Mouse (Mus musculus) kidney, embryonic 16.5 days (tissue): Measurements from ENCODE around the gene Socs1. TPM values are rescaled to one million over a fixed set of nuclear protein-coding genes. Genes with fewer than 3 reads are reported as not detected.
"Not testable (repeated sequence)": the region's sequence is repeated elsewhere in the genome, so short reads cannot be mapped to it uniquely, and the experiment has no call there.

Source experiments
- ATAC-seq: fragments of 200-750 bp; cut with Nextera tagmentation; 2 replicates; pipeline ENCODE4 v1.8.0; 2017; ENCODE audit warnings: moderate TSS enrichment; ENCODE audit not compliant: low FRiP score, low TSS enrichment
- H3K27ac ChIP-seq: fragments of 300-500 bp; sonication (generic); 2 replicates; pipeline ENCODE4 v1.5.1; 2014; ENCODE audit warnings: low read length
- H3K27me3 ChIP-seq: fragments of 300-500 bp; sonication (generic); 2 replicates; pipeline ENCODE4 v1.6.1; 2014; ENCODE audit warnings: low read length, control low read depth, mixed read lengths; ENCODE audit not compliant: insufficient read depth
- H3K36me3 ChIP-seq: fragments of 300-500 bp; sonication (generic); 2 replicates; pipeline ENCODE4 v1.6.1; 2014; ENCODE audit warnings: low read length, control low read depth, mixed read lengths; ENCODE audit not compliant: insufficient read depth
- H3K4me1 ChIP-seq: fragments of 300-500 bp; sonication (generic); 2 replicates; pipeline ENCODE4 v1.6.1; 2014; ENCODE audit warnings: low read length, control low read depth, mixed read lengths; ENCODE audit not compliant: insufficient read depth
- H3K4me2 ChIP-seq: fragments of 300-500 bp; sonication (generic); replicated peaks from 2 replicates; pipeline ENCODE4 v1.6.1; 2014; ENCODE audit warnings: low read depth, low read length
- H3K4me3 ChIP-seq: fragments of 300-500 bp; sonication (generic); 2 replicates; pipeline ENCODE4 v1.5.1; 2014; ENCODE audit warnings: mild to moderate bottlenecking, low read length
- H3K9ac ChIP-seq: fragments of 300-500 bp; sonication (generic); replicated peaks from 2 replicates; pipeline ENCODE4 v1.6.1; 2014; ENCODE audit warnings: low read length
- H3K9me3 ChIP-seq: fragments of 300-500 bp; sonication (generic); 2 replicates; pipeline ENCODE4 v1.6.1; 2016; ENCODE audit warnings: low read length, control low read depth
- WGBS: fragments of 180-500 bp; shearing (Covaris S2); extraction: QIAGEN DNeasy Blood & Tissue Kit; methylation state at CpG from one replicate; pipeline ENCODE4 v1.1.7; 2014; 5-methylcytosine and 5-hydroxymethylcytosine counted together
- polyA plus RNA-seq: library from polyadenylated mRNA; unstranded; fragments of >200 nt; fragmentation: Nextera tagmentation; extraction: Ambion mirVana; gene quantifications from 2 replicates; pipeline ENCODE4 v1.2.1, GENCODE M21; 2015

Socs1 gene
- polyA plus RNA-seq, 1 experiment from 2014 or later: 7.3 TPM

DNA sequence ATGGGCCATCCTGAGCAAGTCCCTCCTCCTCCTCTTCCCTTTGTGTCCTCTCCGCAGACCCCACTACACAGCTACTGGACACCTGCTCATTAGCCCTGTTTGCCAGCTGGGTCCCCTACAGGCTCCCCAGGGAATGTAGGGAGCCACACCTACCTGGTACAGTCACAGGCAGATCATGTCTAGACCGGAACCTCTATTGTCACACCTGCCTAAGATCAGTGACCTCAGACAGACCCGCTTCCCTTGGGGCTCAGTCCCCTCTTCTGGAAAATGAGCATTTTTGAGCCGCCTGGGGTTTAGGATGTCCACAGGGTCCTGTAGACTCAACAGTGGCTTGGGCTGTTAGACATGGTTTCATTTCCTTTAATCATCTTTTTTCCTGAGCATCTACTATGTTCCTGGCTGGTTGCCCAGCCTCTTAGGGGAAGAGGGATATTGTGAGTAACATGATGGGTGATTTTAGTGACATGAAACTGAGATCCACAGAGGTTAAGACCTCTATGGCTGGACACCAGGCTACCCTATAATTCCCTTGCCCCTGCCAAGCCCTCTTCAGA is 33.3 kb upstream of the Socs1 start:
- WGBS: 84% methylated on average over 4 of the region's 4 CpGs
- Histone ChIP-seq H3K4me1 (no peaks in the 10 kb centered on the region), H3K4me3 (no peak overlapping the region), H3K9me3 (no peaks in the 10 kb centered on the region), H3K27ac (no peak overlapping the region), H3K36me3 (no peaks in the 10 kb centered on the region), H3K9ac (no peak overlapping the region), H3K27me3 (no peaks in the 10 kb centered on the region), H3K4me2 (no peak overlapping the region)
- ATAC-seq: no peak

DNA sequence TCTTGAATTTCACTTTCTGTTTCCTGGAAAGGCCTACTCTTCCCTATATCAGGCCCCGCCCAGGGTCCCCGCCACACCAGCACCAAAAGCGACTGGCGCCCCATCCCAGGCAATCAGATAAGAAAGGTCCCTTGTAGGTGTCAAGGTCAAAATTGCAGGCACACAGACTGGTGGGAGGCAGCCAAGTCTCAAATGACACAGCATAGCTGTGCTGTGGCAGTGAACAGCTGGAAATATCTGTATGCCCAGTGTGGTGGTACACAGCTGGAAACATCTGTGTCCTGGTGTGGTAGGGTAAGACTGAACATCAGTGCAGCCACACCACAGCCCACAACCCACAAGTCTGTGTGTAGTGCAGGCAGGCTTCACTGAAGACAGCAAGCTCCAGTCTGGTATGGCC is 29.5 kb upstream of the Socs1 start:
- no peak for ATAC-seq
- no peak overlapping the region for H3K9ac ChIP-seq
- no peaks in the 10 kb centered on the region for H3K27me3 ChIP-seq

DNA sequence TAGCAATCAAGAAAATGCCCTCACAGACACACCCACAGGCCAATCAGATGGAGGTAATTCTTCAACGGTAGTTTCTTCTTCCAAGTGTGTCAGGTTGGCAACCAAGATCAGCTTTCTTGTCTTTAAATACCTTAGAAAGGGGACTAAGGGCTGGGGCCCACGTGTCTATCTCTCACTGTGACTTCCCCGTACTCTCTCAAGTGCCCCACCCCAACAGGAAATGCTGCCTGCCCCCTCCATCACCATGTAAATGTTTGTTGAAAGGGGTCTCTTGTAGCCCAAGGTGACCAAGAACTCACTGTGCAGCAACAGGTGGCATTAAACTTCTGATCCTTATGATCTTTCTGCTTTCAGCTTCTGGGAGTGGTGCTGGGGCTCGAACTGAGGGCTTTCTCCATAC is 28.4 kb upstream of the Socs1 start:
- 78% methylated on average over 4 of the region's 4 CpGs for WGBS
- ATAC-seq: no peak

More for the DNA sequence above, 29.5 kb upstream of the Socs1 start:
- H3K4me3 ChIP-seq: no peak overlapping the region
- WGBS: 48% methylated on average over 4 of the region's 4 CpGs
- H3K27ac ChIP-seq: no peak overlapping the region
- H3K4me1 ChIP-seq: no peaks in the 10 kb centered on the region
- H3K4me2 ChIP-seq: no peak overlapping the region
- no peaks in the 10 kb centered on the region for H3K9me3 ChIP-seq
- H3K36me3 ChIP-seq: no peaks in the 10 kb centered on the region

DNA sequence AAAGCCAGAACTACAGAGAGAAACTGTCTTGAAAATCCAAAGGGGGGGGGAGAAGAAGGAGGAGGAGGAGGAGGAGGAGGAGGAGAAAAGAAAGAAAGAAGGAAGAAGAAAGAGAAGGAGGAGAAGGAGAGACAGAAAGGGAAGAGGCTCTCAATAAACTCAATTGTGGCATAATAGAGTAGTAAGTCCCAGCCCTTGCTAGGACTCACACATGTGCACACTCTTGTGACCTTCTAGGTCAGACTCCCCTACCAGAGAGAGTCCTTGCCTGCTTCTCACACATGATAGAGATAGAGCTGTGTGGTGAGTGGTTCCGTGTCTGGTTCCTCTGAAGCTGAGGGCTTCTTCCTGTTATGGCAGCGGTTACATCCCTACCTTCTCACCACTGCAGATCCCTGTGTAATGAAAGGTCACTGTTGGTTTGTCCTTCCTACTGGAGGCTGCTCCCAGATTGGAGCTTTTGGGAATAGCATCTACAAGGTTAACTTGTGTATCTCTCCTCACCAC is 27.6 kb upstream of the Socs1 start, which contains the start of gene Gm11172:
Gm11172 (plus strand) TSS at position 51 of the 507 bp plus-strand sequence.
- no peak within 1 kb of the TSS for H3K27ac ChIP-seq
- H3K9me3 ChIP-seq: no peaks in the 10 kb centered on the region
- H3K36me3 ChIP-seq: no peaks in the 10 kb centered on the region
- ATAC-seq: no peak
- H3K4me2 ChIP-seq: no peak within 1 kb of the TSS
- no peaks in the 10 kb centered on the region for H3K27me3 ChIP-seq
- WGBS: 93% methylated on average over 2 of the region's 2 CpGs
- H3K4me1 ChIP-seq: no peaks in the 10 kb centered on the region
- H3K9ac ChIP-seq: no peak within 1 kb of the TSS
- H3K4me3 ChIP-seq: no peak within 1 kb of the TSS

More for the DNA sequence above, 28.4 kb upstream of the Socs1 start:
- Histone ChIP-seq H3K27me3 (no peaks in the 10 kb centered on the region), H3K9me3 (no peaks in the 10 kb centered on the region), H3K4me2 (no peak overlapping the region), H3K36me3 (no peaks in the 10 kb centered on the region), H3K27ac (no peak overlapping the region), H3K4me1 (no peaks in the 10 kb centered on the region), H3K4me3 (no peak overlapping the region), H3K9ac (no peak overlapping the region)

DNA sequence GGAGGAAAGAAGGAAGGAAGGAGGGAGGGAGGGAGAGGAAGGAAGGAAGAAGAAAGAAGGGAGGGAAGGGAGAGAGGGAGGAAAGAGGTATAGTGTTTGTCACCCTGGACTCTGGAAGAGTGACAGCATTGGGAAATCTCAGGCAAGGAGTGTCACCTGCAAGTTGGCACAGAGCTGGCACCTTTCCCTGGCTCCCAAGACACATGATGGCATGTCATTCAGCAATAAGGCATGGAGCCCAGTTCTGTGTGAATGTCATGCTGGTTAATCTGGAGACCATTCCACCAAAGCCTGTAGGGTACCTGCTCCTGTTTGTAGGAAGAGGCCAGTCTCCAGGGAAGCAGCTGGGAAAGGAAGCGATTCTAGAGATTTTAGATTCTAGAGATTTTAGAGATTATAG is 25.0 kb upstream of the Socs1 start:
- Histone ChIP-seq H3K4me3 (no peak overlapping the region), H3K27ac (no peak overlapping the region), H3K4me1 (no peaks in the 10 kb centered on the region), H3K4me2 (no peak overlapping the region), H3K9me3 (no peaks in the 10 kb centered on the region), H3K9ac (no peak overlapping the region), H3K36me3 (no peaks in the 10 kb centered on the region), H3K27me3 (no peaks in the 10 kb centered on the region)
- WGBS: 100% methylated on average over 1 of the region's 1 CpGs
- no peak for ATAC-seq

DNA sequence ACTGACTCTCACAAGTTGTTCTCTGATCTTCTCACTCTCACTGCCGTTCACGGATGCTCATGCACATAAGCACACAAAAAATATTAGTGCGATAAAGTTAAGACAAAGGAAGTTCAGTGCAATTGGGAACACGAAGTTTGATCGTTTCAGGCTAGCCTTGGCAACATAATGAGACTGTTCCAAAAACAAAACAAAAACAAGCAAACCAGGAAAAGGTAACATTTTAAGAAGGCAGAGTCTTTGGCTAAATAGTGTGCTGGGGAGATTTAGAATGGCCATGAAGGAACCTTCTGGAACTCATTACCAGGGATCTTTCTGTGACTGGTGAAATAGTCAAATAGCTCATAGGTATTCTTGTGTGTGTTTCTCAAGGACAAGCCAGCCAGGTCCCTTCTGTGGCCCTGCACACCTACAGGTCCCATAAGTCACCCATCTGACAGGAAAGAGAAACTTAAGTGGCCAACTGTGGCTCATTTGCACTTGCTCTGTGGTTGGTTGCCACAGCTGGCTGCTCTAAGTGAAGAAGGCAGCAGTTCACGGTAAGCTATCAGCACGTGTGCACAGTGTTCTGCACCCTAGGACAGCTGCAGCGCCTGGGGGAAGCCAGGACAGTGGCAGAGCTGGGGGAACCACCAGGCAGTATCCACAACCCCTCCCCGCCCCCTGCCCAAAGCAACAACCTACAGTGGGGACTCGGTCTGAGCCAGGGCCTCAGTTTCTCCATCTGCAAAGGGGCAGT is 20.6 kb upstream of the Socs1 start, which contains the start of gene Prm1:
Prm1 (minus strand) TSS at position 51 of the 739 bp plus-strand sequence.
- Histone ChIP-seq H3K9me3 (no peaks in the 10 kb centered on the region), H3K4me2 (no peak within 1 kb of the TSS), H3K36me3 (no peaks in the 10 kb centered on the region), H3K9ac (no peak within 1 kb of the TSS), H3K4me1 (no peaks in the 10 kb centered on the region), H3K27ac (no peak within 1 kb of the TSS), H3K4me3 (no peak within 1 kb of the TSS), H3K27me3 (no peaks in the 10 kb centered on the region)
- 71% methylated on average over 10 of the region's 10 CpGs for WGBS
- ATAC-seq: no peak

DNA sequence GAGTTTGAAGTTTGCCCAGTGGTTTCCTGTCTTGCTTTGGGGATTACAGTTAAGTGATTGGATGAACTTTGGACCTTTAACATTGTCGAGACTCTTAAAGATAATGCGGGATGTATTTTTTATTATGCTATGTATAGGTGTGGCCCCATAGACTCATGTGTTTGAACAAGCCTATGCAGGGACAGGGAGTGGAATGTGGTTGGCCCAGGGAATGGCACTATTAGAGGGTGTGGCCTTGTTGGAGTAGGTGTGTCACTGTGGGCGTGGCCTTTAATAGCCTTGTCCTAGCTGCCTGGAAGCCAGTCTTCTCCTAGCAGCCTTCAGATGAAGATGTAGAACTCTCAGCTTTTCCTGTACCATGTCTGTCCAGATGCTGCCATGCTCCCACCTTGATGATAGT is 17.1 kb upstream of the Socs1 start:
- not testable (repeated sequence) for H3K27me3 ChIP-seq, H3K27ac ChIP-seq, H3K36me3 ChIP-seq, H3K4me1 ChIP-seq, H3K9ac ChIP-seq, H3K4me3 ChIP-seq, H3K4me2 ChIP-seq, ATAC-seq, H3K9me3 ChIP-seq
- 85% methylated on average over 3 of the region's 3 CpGs for WGBS

DNA sequence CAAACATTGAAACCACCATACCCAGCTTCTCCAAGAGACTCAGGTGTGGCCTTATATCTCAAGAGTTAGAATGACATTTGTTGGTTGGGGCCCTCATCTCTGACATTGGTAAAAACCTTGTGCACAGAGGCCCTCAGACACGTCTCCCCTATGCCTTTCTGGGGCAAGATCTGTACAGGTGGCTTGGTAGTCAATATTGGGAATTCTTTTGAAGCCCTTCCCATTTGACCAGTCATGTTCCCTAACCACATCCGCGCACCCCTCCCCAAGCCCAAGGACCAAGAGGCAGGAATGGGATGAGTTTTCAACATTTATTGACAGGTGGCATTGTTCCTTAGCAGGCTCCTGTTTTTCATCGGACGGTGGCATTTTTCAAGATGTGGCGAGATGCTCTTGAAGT is 10.7 kb upstream of the Socs1 start, which contains the start of gene Prm2:
Prm2 (minus strand) TSS at position 101 of the 400 bp plus-strand sequence.
- no peak within 1 kb of the TSS for H3K4me3 ChIP-seq
- H3K27ac ChIP-seq: no peak within 1 kb of the TSS
- no peak within 1 kb of the TSS for H3K4me2 ChIP-seq
- ATAC-seq: no peak
- H3K27me3 ChIP-seq: peaks cover 13% of the 10 kb centered on the region
- H3K36me3 ChIP-seq: no peaks in the 10 kb centered on the region
- no peak within 1 kb of the TSS for H3K9ac ChIP-seq
- H3K4me1 ChIP-seq: no peaks in the 10 kb centered on the region
- no peaks in the 10 kb centered on the region for H3K9me3 ChIP-seq
- WGBS: 83% methylated on average over 6 of the region's 6 CpGs

DNA sequence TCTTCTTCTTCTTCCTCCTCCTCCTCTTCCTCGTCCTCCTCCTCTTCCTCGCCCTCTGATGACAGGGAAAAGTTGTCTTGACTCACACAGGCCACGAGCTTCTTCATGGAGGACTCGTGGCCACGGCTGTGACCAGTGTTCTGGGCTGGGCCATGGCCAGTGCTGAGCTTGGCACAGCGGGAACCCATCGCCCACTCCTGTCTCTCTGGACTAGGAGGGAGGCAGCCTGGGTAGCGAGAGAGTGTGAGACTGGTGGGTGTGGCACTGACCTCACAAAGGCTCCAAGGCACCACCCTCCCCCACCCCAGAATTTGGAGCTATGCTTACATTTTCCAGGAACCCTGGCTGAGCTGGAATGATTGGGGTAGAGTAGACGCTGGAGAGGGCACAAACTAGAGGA is 5.4 kb upstream of the Socs1 start, which contains the start of gene Prm3:
Prm3 (minus strand) TSS at position 213 of the 400 bp plus-strand sequence.
- no peak within 1 kb of the TSS for H3K27ac ChIP-seq
- no peaks in the 10 kb centered on the region for H3K9me3 ChIP-seq
- H3K4me2 ChIP-seq: no peak within 1 kb of the TSS
- no peaks in the 10 kb centered on the region for H3K36me3 ChIP-seq
- no peak within 1 kb of the TSS for H3K4me3 ChIP-seq
- H3K27me3 ChIP-seq: no peaks in the 10 kb centered on the region
- ATAC-seq: no peak
- 70% methylated on average over 9 of the region's 9 CpGs for WGBS
- no peak within 1 kb of the TSS for H3K9ac ChIP-seq
- peaks cover 9% of the 10 kb centered on the region for H3K4me1 ChIP-seq

DNA sequence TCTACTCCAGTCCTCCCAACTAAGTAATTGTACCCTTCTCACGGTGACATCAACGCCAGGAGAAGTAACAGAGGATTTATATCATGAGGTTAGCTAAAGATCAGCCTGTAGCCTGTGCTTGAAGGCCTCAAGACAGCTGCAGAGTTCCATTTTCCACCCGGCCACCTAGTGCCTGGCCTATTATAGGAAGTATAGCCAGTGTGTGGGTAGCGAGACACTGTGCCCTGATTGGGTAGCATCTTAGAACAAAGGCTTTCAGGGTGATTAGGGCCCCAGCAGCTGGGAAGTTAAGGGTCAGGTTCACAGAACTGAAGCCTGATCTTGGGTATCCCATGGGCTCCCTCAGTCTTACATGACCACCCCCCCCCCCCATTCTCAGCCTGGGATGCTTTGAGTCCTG is 3.5 kb upstream of the Socs1 start:
- Histone ChIP-seq H3K4me3 (no peak overlapping the region), H3K36me3 (no peaks in the 10 kb centered on the region), H3K27ac (no peak overlapping the region), H3K4me2 (no peak overlapping the region), H3K4me1 (peaks cover 13% of the 10 kb centered on the region), H3K9ac (no peak overlapping the region), H3K9me3 (no peaks in the 10 kb centered on the region), H3K27me3 (no peaks in the 10 kb centered on the region)
- no peak for ATAC-seq
- 41% methylated on average over 4 of the region's 4 CpGs for whole genome bisulfite sequencing
